Mouse (Mus musculus) stomach, embryonic 16.5 days (tissue): ENCODE measurements around the gene Ak8. TPM values are rescaled to one million over a fixed set of nuclear protein-coding genes. Genes with fewer than 3 reads are reported as not detected.

ENCODE experiments used
- ATAC-seq: fragments of 200-750 bp; cut with Nextera tagmentation; 2 replicates; pipeline ENCODE4 v1.8.0; 2017; ENCODE audit warnings: moderate number of reproducible peaks, moderate TSS enrichment; ENCODE audit not compliant: insufficient read depth, low FRiP score
- H3K27ac ChIP-seq: fragments of 300-500 bp; sonication (generic); 2 replicates; pipeline ENCODE4 v1.5.1; 2014; ENCODE audit warnings: low read length
- H3K27me3 ChIP-seq: fragments of 300-500 bp; sonication (generic); 2 replicates; pipeline ENCODE4 v1.6.1; 2014; ENCODE audit warnings: low read length, control low read depth, mixed read lengths; ENCODE audit not compliant: control insufficient read depth, insufficient read depth
- H3K36me3 ChIP-seq: fragments of 300-500 bp; sonication (generic); 2 replicates; pipeline ENCODE4 v1.6.1; 2014; ENCODE audit warnings: low read length; ENCODE audit not compliant: control insufficient read depth, insufficient read depth
- H3K4me1 ChIP-seq: fragments of 300-500 bp; sonication (generic); 2 replicates; pipeline ENCODE4 v1.6.1; 2014; ENCODE audit warnings: low read length, control low read depth, mixed read lengths; ENCODE audit not compliant: control insufficient read depth, insufficient read depth
- H3K4me2 ChIP-seq: fragments of 300-500 bp; sonication (generic); 2 replicates; pipeline ENCODE4 v1.6.1; 2014; ENCODE audit warnings: low read depth, low read length, mixed read lengths
- H3K4me3 ChIP-seq: fragments of 300-500 bp; sonication (generic); replicated peaks from 2 replicates; pipeline ENCODE4 v1.5.1; 2014; ENCODE audit warnings: mild to moderate bottlenecking, low read length
- H3K9ac ChIP-seq: fragments of 300-500 bp; sonication (generic); 2 replicates; pipeline ENCODE4 v1.6.1; 2014; ENCODE audit warnings: low read length
- H3K9me3 ChIP-seq: fragments of 300-500 bp; sonication (generic); replicated peaks from 2 replicates; pipeline ENCODE4 v1.6.1; 2016; ENCODE audit warnings: low read length, control low read depth; ENCODE audit not compliant: control insufficient read depth
- WGBS: fragments of 180-500 bp; shearing (Covaris S2); extraction: QIAGEN DNeasy Blood & Tissue Kit; methylation state at CpG from one replicate; pipeline ENCODE4 v1.1.7; 2014; 5-methylcytosine and 5-hydroxymethylcytosine counted together
- polyA plus RNA-seq: library from polyadenylated mRNA; unstranded; fragments of >200 nt; fragmentation: Nextera tagmentation; extraction: Ambion mirVana; gene quantifications from 2 replicates; pipeline ENCODE4 v1.2.1, GENCODE M21; 2015

Ak8 gene
- polyA plus RNA-seq, 1 experiment from 2014 or later, result 0.46 TPM

GRCm38 (mm10) chr2:28713036-28713435 is 13.1 kb downstream of the Ak8 start:
- no peak overlapping the region for H3K4me3 ChIP-seq
- H3K4me2 ChIP-seq, result no peak overlapping the region
- no peaks in the 10 kb centered on the region for H3K4me1 ChIP-seq
- no peak overlapping the region for H3K9ac ChIP-seq
- no peaks in the 10 kb centered on the region for H3K36me3 ChIP-seq
- WGBS, result 80% methylated on average over 8 of the region's 8 CpGs
- no peaks in the 10 kb centered on the region for H3K27me3 ChIP-seq
- no peak overlapping the region for H3K27ac ChIP-seq
- no peak for ATAC-seq
- H3K9me3 ChIP-seq, result no peaks in the 10 kb centered on the region

GRCm38 (mm10) chr2:28722419-28722818 is 22.5 kb downstream of the Ak8 start:
- no peaks in the 10 kb centered on the region for H3K27me3 ChIP-seq
- no peak overlapping the region for H3K4me3 ChIP-seq
- no peaks in the 10 kb centered on the region for H3K36me3 ChIP-seq
- H3K27ac ChIP-seq, result no peak overlapping the region
- no peak overlapping the region for H3K4me2 ChIP-seq
- WGBS, result 87% methylated on average over 8 of the region's 8 CpGs
- no peak overlapping the region for H3K9ac ChIP-seq
- no peak for ATAC-seq
- no peaks in the 10 kb centered on the region for H3K9me3 ChIP-seq
- no peaks in the 10 kb centered on the region for H3K4me1 ChIP-seq

GRCm38 (mm10) chr2:28723912-28724311 is 23.9 kb downstream of the Ak8 start:
- H3K9me3 ChIP-seq, result no peaks in the 10 kb centered on the region
- H3K4me1 ChIP-seq, result no peaks in the 10 kb centered on the region
- no peaks in the 10 kb centered on the region for H3K36me3 ChIP-seq
- no peak overlapping the region for H3K4me2 ChIP-seq
- no peak overlapping the region for H3K27ac ChIP-seq
- H3K4me3 ChIP-seq, result no peak overlapping the region
- no peaks in the 10 kb centered on the region for H3K27me3 ChIP-seq
- 53% methylated on average over 9 of the region's 9 CpGs for WGBS
- ATAC-seq, result no peak
- no peak overlapping the region for H3K9ac ChIP-seq

GRCm38 (mm10) chr2:28727786-28728404 is 27.9 kb downstream of the Ak8 start:
- Histone ChIP-seq H3K27ac (no peak overlapping the region), H3K9ac (no peak overlapping the region), H3K4me2 (no peak overlapping the region), H3K36me3 (no peaks in the 10 kb centered on the region), H3K4me1 (no peaks in the 10 kb centered on the region), H3K9me3 (no peaks in the 10 kb centered on the region), H3K4me3 (no peak overlapping the region), H3K27me3 (no peaks in the 10 kb centered on the region)
- ATAC-seq, result no peak
- 43% methylated on average over 16 of the region's 16 CpGs for WGBS

- Histone ChIP-seq H3K27ac (no peak overlapping the region), H3K9ac (no peak overlapping the region), H3K36me3 (no peaks in the 10 kb centered on the region), H3K27me3 (no peaks in the 10 kb centered on the region), H3K9me3 (no peaks in the 10 kb centered on the region), H3K4me2 (no peak overlapping the region), H3K4me3 (no peak overlapping the region), H3K4me1 (no peaks in the 10 kb centered on the region)
- ATAC-seq, result no peak
Observed at GRCm38 (mm10) chr2:28730676-28731075, 30.7 kb downstream of the Ak8 start.

- no peak overlapping the region for H3K4me3 ChIP-seq
- no peak for ATAC-seq
- 83% methylated on average over 5 of the region's 5 CpGs for WGBS
- no peaks in the 10 kb centered on the region for H3K4me1 ChIP-seq
- H3K27ac ChIP-seq, result no peak overlapping the region
- H3K9ac ChIP-seq, result no peak overlapping the region
- no peaks in the 10 kb centered on the region for H3K27me3 ChIP-seq
- H3K4me2 ChIP-seq, result no peak overlapping the region
- no peaks in the 10 kb centered on the region for H3K9me3 ChIP-seq
- H3K36me3 ChIP-seq, result no peaks in the 10 kb centered on the region
Observed at GRCm38 (mm10) chr2:28737112-28737511, 37.1 kb downstream of the Ak8 start.

GRCm38 (mm10) chr2:28740159-28740558 is 40.2 kb downstream of the Ak8 start:
- no peak overlapping the region for H3K9ac ChIP-seq
- no peaks in the 10 kb centered on the region for H3K9me3 ChIP-seq
- H3K4me1 ChIP-seq, result no peaks in the 10 kb centered on the region
- no peaks in the 10 kb centered on the region for H3K27me3 ChIP-seq
- ATAC-seq, result no peak
- no peak overlapping the region for H3K4me2 ChIP-seq
- H3K4me3 ChIP-seq, result no peak overlapping the region
- 78% methylated on average over 5 of the region's 5 CpGs for WGBS
- H3K27ac ChIP-seq, result no peak overlapping the region
- H3K36me3 ChIP-seq, result no peaks in the 10 kb centered on the region

- H3K9me3 ChIP-seq, result no peaks in the 10 kb centered on the region
- no peaks in the 10 kb centered on the region for H3K4me1 ChIP-seq
- no peak overlapping the region for H3K27ac ChIP-seq
- H3K36me3 ChIP-seq, result no peaks in the 10 kb centered on the region
- no peak overlapping the region for H3K9ac ChIP-seq
- H3K4me3 ChIP-seq, result no peak overlapping the region
- 65% methylated on average over 8 of the region's 8 CpGs for WGBS
- ATAC-seq, result no peak
- no peaks in the 10 kb centered on the region for H3K27me3 ChIP-seq
- no peak overlapping the region for H3K4me2 ChIP-seq
Observed at GRCm38 (mm10) chr2:28742701-28743100, 42.7 kb downstream of the Ak8 start.

- no peaks in the 10 kb centered on the region for H3K27me3 ChIP-seq
- H3K27ac ChIP-seq, result no peak overlapping the region
- no peak overlapping the region for H3K4me2 ChIP-seq
- 0 out of 2 replicates have a peak, but pooled peaks have one; percentile 30 for ATAC-seq
- no peak overlapping the region for H3K4me3 ChIP-seq
- H3K9ac ChIP-seq, result no peak overlapping the region
- peaks cover 8% of the 10 kb centered on the region; the same call in 1 of the 2 replicates for H3K4me1 ChIP-seq
- no peaks in the 10 kb centered on the region for H3K36me3 ChIP-seq
- H3K9me3 ChIP-seq, result no peaks in the 10 kb centered on the region
- 50% methylated on average over 15 of the region's 15 CpGs for WGBS
Observed at GRCm38 (mm10) chr2:28746682-28747332, 46.8 kb downstream of the Ak8 start.
